Mouse (Mus musculus): ENCODE results near the gene Gan.

Gene Gan

DNA sequence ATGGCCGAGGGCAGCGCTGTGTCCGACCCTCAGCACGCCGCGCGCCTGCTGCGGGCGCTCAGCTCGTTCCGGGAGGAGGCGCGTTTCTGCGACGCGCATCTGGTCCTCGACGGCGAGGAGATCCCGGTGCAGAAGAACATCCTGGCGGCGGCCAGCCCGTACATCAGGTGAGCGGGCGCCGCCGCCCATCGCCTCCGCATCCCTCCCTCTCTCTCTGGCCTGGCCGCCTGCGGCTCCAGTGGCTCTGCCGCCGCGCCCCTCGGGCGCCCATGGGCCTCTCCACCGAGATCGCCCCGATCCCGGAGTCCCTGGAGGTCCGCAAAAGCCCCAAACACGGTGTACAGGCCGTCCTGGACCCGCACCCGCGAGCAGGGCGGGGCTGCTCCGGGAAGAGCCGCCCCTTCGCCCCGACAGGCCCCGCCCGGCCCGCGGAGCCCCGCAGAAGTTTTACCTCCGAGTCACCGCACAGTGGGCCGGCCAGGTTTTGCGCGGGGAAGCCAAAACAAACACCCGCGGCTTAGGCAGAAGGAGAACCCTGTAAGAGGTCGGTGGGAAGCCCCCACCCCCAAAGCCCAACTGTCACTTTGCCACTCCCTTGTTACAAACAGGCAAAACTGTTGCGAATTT, at the start of gene Gan:
Gan (plus strand) TSS at position 1 of the 627 bp plus-strand sequence.
- peak; percentile 11 for DNase-seq (ENCODE audit: low spot score)

- DNase-seq (ENCODE audit: low spot score), result no peak
Observed at GRCm38 (mm10) chr8:117109018-117109711, 48.8 kb upstream of the Gan start.

DNA sequence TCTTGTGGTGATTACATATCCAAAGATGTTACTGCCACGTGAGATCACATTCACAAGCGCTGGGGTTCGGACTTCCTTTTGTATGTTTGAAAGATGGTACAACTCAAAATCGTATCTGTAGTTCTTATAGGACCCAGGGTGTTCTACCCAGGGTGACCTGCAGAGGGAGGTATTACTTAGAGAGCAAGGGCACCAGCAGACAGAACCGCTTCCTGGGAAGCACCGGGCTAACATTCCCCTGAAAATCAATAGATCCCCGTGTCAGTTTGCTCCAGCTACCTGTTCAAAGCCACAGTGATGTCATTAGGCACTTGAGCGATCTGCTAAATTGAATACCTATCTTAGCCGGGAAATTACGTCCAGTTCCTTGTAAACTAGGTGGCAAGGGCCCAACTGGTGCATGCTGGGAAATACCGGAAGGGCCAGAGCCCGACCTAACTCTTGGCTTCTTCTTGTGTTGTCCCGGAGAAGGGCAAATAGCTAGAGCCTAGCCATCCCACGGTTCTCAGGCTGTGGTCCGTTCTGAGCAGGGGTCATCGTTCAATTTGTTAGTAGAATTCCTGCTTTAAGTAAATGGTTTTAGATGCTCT, 48.0 kb upstream of the Gan start:
- DNase-seq (ENCODE audit: low spot score), result peak; percentile 74

- no peak for DNase-seq (ENCODE audit: low spot score)
Observed at GRCm38 (mm10) chr8:117111641-117112040, 46.3 kb upstream of the Gan start.

DNA sequence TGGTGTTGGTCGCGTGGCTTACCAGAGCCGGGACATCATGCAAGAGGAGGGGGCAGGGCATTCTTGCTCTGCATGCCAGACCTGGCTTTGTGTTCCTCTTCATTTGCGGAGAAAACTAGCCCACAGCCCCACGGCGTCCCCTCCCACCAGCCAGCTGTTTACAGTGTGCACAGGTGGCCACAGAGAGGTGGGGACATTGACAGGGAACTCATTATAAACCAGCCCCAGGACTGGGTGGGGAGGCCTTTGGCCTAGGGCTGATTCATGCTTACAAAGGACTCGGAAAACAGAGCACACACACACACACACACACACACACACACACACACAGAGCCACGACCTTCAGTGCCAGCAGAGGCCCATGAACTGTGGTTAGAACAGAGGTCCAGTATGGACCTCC, 45.7 kb upstream of the Gan start:
- no peak for DNase-seq (ENCODE audit: low spot score)

DNA sequence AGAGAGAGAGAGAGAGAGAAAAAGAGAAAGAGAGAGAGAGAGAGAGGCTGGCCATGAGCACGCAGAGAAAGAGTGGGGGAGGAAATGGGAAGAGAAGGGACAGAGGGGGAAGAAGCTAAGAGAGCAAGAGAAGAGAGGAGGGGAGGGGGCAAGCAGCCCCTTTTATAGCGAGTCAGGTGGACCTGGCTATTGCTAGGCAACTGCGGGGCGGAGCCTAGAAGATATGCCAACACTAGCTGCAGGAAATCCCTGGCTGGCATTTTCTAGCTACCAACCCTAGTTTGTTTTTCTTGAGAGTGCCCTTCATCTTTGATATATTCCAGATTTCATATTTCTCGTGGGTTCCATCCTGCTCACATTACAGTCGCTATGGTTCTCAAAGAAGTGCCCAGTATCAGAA, 42.8 kb upstream of the Gan start:
- no peak for DNase-seq (ENCODE audit: low spot score)

GRCm38 (mm10) chr8:117115676-117116446, 42.1 kb upstream of the Gan start:
- no peak for DNase-seq (ENCODE audit: low spot score)

- DNase-seq (ENCODE audit: low spot score), result no peak
Observed at GRCm38 (mm10) chr8:117116534-117116933, 41.4 kb upstream of the Gan start.

DNA sequence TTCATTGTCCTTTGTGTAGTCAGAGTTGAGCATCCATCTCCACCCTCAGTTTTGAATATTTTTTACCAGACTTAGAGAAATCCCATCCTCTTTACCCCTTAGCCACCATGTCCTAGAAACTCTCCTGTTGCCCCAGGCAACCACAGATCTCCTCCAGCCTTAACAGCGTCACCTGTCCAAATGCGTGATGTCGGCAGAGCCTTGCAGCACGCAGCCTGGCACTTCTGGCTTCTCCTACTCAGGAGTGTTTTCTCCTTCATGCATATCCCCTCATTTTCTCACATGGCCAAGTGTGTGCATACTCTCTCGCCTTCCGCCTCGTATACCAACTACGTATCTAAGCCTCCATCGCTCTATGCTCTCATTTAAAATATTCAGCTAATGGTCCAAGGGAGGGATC, 39.5 kb upstream of the Gan start:
- no peak for DNase-seq (ENCODE audit: low spot score)

DNA sequence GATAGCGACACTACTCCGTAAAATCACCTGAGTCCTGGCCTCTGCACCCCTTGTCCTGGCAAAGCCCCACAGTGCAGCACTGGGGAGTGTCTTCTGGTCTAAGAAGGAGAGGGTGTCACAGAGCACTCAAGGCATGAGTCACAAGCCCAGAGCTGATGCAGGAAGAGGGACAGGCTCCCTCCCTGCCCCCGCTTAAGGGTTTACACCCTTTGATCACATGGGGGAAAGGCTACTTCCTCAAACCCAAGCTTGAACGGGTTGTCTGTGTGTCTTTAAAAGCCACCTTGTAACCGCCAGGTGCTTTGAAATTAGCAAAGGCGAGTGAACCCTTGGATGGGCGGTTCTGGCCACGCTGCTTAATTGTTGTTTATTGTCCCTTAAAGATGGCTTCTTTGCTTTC, 36.7 kb upstream of the Gan start:
- no peak for DNase-seq (ENCODE audit: low spot score)

DNA sequence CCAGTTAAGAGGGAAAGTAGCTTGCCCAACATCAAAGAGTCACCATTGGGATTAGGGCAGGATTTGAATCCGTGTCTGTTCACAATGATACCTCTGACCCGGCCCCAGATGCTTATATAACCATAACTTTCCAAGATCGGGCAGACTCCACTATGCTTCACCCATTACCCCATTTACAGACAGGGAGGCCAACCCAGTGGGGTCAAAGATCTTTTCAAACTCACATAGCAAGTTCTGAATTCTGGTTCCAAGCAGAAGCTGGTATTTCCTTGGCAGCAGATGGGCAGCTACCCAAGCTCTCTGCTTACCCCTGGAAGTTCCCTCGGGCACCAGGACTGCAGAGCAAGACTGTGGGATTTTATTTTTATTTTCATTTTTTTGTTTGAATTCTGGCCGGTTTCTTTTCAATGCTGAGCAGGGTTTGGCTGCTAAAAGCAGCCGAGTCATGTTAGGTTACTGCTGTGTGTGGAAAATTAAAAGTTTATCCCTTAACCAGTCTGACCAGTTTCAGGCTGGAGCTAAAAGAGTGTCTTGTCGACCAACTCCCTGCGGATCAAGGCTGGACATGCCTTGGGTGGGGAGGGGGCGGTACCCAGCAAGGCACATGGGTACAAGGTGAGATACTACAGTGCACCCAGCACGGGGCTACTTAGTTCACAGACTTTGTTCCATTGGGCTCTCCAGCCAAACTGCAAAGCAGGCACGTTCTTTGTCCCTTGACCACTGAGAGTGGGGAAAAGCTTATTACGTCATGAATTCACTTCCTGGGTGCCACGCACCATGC, 33.9 kb upstream of the Gan start:
- no peak for DNase-seq (ENCODE audit: low spot score)

DNA sequence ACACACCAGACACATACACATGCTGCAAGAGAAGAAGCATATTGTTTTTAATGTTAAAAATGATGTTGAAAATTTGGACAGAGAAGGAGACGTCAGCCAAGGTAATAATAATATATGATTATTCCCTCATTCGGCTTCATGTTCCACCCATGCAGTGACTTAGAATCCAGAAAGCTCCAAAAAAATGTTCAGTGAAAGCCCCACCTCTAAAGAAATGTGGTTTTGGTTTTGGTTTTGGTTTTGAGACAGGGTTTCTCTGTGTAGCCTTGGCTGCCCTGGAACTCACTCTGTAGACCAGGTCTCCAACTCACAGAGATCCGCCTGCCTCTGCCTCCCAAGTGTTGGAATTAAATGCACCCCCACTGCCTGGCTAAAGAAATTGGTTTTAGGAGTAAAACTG, 32.1 kb upstream of the Gan start:
- no peak for DNase-seq (ENCODE audit: low spot score)

DNA sequence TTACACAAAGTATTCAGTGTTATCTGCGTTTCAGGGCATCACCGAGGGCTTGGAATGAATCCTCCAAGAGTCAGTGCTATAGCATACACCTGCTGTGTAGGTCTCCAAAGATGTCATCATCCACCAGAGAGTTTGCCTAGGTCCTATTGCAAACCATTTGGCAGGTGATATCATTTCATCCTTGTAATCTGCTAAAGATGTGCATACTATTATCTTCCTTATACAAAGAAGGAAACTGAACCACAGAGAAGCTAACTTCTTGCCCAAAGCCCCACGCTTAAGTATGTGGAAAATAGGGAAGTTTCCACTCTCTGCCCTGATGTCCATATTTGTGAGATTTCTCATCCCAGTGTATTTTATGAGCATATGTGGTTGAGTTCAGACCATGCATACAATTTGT, 31.5 kb upstream of the Gan start:
- DNase-seq (ENCODE audit: low spot score), result no peak

DNA sequence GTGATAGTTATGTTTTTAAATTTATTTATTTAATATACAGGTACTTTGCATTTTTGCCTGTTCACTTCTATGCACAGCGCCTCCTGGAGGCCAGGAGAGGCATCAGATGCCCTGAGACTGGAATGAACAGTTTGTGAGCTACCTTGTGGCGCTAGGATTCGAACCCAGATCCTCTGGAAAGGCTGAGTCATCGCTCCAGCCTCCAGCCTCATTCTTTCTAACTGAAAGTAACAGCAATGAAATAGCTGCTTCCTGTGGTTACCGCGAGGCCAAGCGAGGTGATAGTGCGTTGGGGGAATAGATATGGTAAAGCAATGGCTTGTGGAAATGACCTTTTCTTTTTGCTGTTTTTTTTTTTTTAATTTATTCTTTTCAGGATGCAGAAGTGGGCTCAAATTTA, 30.9 kb upstream of the Gan start:
- DNase-seq (ENCODE audit: low spot score), result no peak

DNA sequence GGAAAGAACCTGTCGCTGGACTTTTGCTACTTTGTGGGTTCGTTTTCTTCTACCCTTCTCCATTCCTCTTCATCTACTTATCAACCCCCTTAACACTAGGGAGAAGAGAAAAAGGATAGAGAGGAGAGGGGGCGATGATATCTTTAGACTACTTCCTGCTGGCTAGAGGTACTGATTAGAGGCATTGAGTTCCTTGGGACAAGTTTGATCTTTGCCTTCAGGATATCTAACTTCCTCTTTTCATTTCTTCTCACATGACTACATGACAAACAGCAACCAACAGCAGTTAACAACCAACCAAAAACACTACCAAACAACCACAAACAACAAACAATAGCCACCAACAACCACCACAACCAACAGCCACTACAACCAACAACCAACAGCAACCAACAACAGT, 24.2 kb upstream of the Gan start:
- no peak for DNase-seq (ENCODE audit: low spot score)

DNA sequence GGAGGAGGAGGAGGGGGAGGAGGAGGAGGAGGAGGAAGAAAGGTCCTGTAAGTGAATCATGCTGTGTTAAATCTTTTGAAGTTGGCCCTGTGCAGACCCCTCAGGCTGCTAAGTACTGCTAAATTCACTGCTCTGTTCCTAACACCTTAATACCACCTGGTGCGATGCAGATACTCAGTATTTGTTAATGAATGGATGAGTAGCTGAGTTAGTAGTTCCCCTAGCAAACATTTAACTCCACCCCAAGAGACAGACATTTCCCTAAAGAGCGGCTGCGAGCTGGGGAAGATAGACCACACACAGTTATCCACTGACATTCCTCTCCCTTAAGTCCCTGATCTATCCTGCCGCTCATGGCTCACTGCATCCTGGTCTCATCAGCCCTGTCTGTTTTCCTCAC, 21.6 kb upstream of the Gan start:
- DNase-seq (ENCODE audit: low spot score), result no peak

DNA sequence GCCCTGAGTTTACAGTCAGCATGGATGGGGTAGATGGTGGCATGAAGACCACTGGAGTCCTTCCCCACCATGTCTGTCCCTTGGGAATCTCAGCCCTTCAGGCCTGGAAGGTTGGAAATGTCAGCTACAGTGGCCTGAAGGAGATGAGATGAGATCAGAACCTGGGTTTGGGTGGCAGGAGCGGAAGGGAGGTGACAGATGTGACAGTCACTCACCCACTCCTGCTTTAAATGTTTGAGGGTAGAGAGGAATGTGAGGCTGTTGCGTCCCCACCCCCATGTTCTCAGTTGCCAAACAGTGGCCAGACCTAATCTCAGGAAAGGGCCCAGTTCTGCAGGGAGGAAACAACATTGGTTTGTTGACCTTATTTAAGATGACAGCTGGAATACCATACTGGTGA, 21.2 kb upstream of the Gan start:
- no peak for DNase-seq (ENCODE audit: low spot score)

DNA sequence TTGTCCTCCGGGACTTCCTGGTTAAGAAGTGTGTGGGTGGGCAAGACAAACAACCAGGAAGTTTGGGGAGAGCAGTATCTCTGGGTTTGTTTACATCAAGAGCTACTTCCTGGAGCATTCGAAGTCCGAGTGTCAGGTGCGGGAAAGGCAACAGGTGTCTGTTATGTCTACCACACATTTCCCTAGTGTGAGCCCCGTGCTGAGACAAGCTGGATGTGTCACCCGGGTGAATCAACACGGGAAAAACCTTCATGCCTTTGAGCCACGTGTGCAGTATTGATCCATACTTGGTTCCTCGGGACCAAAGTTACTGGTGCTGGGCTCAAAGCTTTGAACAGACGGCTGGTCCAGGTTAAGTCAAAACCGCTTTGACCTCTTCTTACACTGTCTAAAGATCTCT, 20.6 kb upstream of the Gan start:
- no peak for DNase-seq (ENCODE audit: low spot score)

DNA sequence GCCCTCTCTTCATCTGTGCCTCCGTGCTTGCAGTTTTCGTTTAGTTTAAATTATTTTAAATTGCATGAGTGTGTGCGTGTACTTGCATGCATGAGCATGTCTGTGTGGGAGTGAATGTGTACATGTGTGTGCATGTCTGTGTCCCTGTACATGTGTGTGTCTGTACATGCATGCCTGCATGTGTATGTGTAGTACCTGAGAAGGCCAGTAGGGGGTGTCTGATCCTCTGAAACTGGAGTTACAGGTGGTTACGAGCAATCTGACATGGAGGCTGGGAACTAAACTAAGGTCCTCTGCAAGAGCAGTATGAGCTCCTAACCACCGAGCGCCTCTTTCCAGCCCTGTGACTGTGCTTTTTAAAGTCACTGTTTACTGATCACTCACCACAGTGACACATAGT, 9.4 kb upstream of the Gan start:
- DNase-seq (ENCODE audit: low spot score), result no peak

DNA sequence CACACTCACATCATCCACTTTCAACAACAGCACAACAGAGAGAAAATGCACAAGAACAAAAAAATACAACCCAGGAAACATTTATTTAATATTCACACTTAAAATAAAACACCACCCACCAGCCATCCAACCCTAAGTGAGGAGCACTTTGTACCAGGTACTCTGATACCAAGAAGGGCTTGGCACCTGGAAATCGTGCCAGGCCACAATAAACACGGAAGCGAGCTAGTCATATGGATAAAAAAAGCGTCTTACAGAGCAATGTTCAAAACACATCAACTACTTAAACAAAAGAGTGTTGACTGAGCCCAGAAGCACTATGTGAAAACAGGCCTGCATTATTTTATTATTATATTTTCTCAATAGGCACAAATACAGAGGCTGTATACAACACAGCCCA, 1.8 kb upstream of the Gan start:
- no peak for DNase-seq (ENCODE audit: low spot score)

- DNase-seq (ENCODE audit: low spot score), result no peak
Observed at GRCm38 (mm10) chr8:117156866-117157768, 818 bp upstream of the Gan start.

Data from layer of hippocampus, adult 11-12 months (tissue).